Mouse (Mus musculus) testis, adult 2 months (tissue): Measurements from ENCODE around the gene Atg4a.

ENCODE experiments used
- CTCF ChIP-seq: fragments of 200-500 bp; IDR thresholded peaks from 2 replicates; pipeline ENCODE4 v1.5.1; 2012; ENCODE audit warnings: low read depth, mild to moderate bottlenecking, inconsistent platforms, low read length, moderate library complexity; ENCODE audit not compliant: control insufficient read depth, insufficient read depth, insufficient replicate concordance
- POLR2A ChIP-seq: fragments of 200-500 bp; IDR thresholded peaks from 2 replicates; pipeline ENCODE4 v1.6.1; 2012; ENCODE audit warnings: low read depth, mild to moderate bottlenecking, inconsistent platforms, low read length, moderate library complexity; ENCODE audit not compliant: control insufficient read depth

DNA sequence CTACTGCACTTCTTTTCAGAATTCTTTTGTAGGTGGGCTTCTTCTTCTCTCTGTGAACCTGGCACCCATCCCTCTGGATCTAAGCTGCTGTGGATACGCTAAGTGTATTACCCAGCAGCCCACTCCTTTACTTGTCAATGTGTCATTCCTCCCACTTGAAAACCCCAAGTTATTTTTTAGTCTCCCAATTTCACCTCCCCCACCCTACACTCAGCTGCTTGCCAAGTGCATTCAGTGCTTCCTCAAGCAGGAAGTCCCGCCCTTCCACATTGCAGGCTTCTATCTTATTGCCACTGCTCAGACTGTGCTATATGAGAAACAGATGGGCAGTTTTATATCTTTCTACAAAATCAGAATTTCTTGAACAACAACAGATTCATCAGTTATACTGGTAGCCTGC, 22.8 kb downstream of the Atg4a start:
- TF ChIP-seq CTCF (no peak), POLR2A (no peak)
